ENCODE assay signal across 32 mouse cellular contexts in the genomic region with DNA sequence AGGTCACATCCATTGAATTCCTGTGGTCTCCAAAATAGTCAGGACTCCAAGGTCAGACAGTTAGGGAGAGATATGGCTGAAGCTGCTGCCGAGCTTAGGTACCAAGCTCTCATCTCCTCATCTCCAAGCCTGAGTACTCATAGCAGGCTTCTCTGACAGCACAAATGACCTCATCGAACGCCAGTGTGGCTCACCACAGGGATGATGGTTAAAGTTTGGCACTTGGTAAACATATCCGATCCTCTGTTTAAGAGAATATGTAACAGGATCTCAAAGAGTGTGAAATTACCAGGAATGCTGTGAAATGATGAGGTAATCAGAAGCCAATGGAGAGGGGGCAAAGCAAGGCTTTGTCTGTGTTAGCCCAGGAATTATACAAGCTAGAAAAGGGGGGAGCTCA. TPM values are rescaled to one million over a fixed set of nuclear protein-coding genes. Genes with fewer than 3 reads are reported as not detected.
DNase-seq lines count a peak whose midpoint lies in the region; ATAC-seq and TF ChIP-seq lines count a peak whose summit lies in the region.
"Had no signal": no experiment of that assay in that cellular context is flagged by ENCODE, and none has a peak within 500 bp of the region (broad histone marks: within the 10 kb centered on the region; RNA-seq: fewer than 3 reads in every experiment).

No protein-coding gene starts in this region.

- no peak overlapping the region for H3K27ac ChIP-seq in embryonic facial prominence, embryonic 14.5 days (replicated peaks; ENCODE audit: low read depth, low read length)
- no peak overlapping the region for H3K27ac ChIP-seq in embryonic facial prominence, embryonic 10.5 days (replicated peaks)
- no peak overlapping the region for H3K27ac ChIP-seq in limb, embryonic 14.5 days (replicated peaks; ENCODE audit: low read depth, low read length)
- no peak overlapping the region for H3K27ac ChIP-seq in limb, embryonic 10.5 days
- H3K27ac ChIP-seq: embryonic facial prominence, embryonic 15.5 days; gastrocnemius, adult 2 months; heart, adult 2 months; left cerebral cortex, adult 2 months; limb, embryonic 13.5 days; liver, embryonic 12.5 days; midbrain, embryonic 12.5 days had no signal

- H3K4me2 ChIP-seq in embryonic facial prominence, embryonic 14.5 days (ENCODE audit: low read depth, low read length), result no peak overlapping the region
- H3K4me2 ChIP-seq in limb, embryonic 14.5 days (replicated peaks; ENCODE audit: low read depth, low read length, severe bottlenecking), result no peak overlapping the region
- H3K4me2 ChIP-seq: embryonic facial prominence, embryonic 15.5 days; heart, embryonic 12.5 days; limb, embryonic 13.5 days; liver, embryonic 12.5 days; midbrain, embryonic 12.5 days had no signal

- 39% methylated on average over 4 of the region's 4 CpGs for WGBS in embryonic facial prominence, embryonic 14.5 days
- WGBS in embryonic facial prominence, embryonic 10.5 days, result 77% methylated on average over 4 of the region's 4 CpGs
- 61% methylated on average over 4 of the region's 4 CpGs for WGBS in limb, embryonic 14.5 days
- 79% methylated on average over 4 of the region's 4 CpGs for WGBS in limb, embryonic 10.5 days

- peak; percentile 55 for DNase-seq in embryonic facial prominence, embryonic 14.5 days (ENCODE audit: low spot score)
- DNase-seq in embryonic facial prominence, embryonic 10.5 days (ENCODE audit: low spot score), result no peak
- DNase-seq in limb, embryonic 14.5 days (ENCODE audit: low spot score), result peak; percentile 7
- no peak for DNase-seq in limb, embryonic 10.5 days (ENCODE audit: low spot score)
- peak; percentile 44 for DNase-seq in brain, adult 2 months (ENCODE audit: low read depth, low spot score)
- DNase-seq in thymus, postnatal 25 days, result no peak
- DNase-seq: adrenal gland, postnatal 36 days; gastrocnemius, adult 2 months; heart, adult 2 months; heart, postnatal 4 days; kidney, adult 11 months; kidney, postnatal 14 days; liver, postnatal 0 days; lung, postnatal 4 days; retina, postnatal 1 day; right cerebral cortex, postnatal 14 days; spleen, adult 18-20 months; thymus, adult 2 months; thymus, postnatal 4 days had no signal

- no peaks in the 10 kb centered on the region for H3K9me3 ChIP-seq in embryonic facial prominence, embryonic 14.5 days (ENCODE audit: control insufficient read depth, low read length)
- H3K9me3 ChIP-seq in embryonic facial prominence, embryonic 10.5 days, result no peaks in the 10 kb centered on the region
- no peaks in the 10 kb centered on the region for H3K9me3 ChIP-seq in limb, embryonic 14.5 days (ENCODE audit: control insufficient read depth, low read length)
- no peaks in the 10 kb centered on the region for H3K9me3 ChIP-seq in limb, embryonic 10.5 days (replicated peaks)
- H3K9me3 ChIP-seq: embryonic facial prominence, embryonic 15.5 days; heart, embryonic 12.5 days; hindbrain, embryonic 13.5 days; limb, embryonic 13.5 days; liver, embryonic 12.5 days; midbrain, embryonic 12.5 days had no signal

- 0 out of 2 replicates have a peak, but pooled peaks cover 16% of the 10 kb centered on the region for H3K4me1 ChIP-seq in embryonic facial prominence, embryonic 14.5 days (ENCODE audit: control insufficient read depth, insufficient read depth, low read length)
- H3K4me1 ChIP-seq in embryonic facial prominence, embryonic 10.5 days, result peaks cover 14% of the 10 kb centered on the region
- H3K4me1 ChIP-seq in limb, embryonic 14.5 days (ENCODE audit: control insufficient read depth, insufficient read depth, low read length), result peaks cover 16% of the 10 kb centered on the region; the same call in 1 of the 2 replicates
- peaks cover 14% of the 10 kb centered on the region for H3K4me1 ChIP-seq in limb, embryonic 10.5 days

- H3K36me3 ChIP-seq in embryonic facial prominence, embryonic 14.5 days (ENCODE audit: control insufficient read depth, insufficient read depth, low read length), result no peaks in the 10 kb centered on the region
- no peaks in the 10 kb centered on the region for H3K36me3 ChIP-seq in embryonic facial prominence, embryonic 10.5 days (replicated peaks)
- H3K36me3 ChIP-seq in limb, embryonic 14.5 days (ENCODE audit: control insufficient read depth, insufficient read depth, low read length), result no peaks in the 10 kb centered on the region
- H3K36me3 ChIP-seq in limb, embryonic 10.5 days, result no peaks in the 10 kb centered on the region
- H3K36me3 ChIP-seq: embryonic facial prominence, embryonic 15.5 days; heart, embryonic 12.5 days; hindbrain, embryonic 13.5 days; limb, embryonic 13.5 days; liver, embryonic 12.5 days; midbrain, embryonic 12.5 days had no signal

- H3K27me3 ChIP-seq in embryonic facial prominence, embryonic 14.5 days (replicated peaks; ENCODE audit: control insufficient read depth, insufficient read depth, low read length), result peaks cover 4% of the 10 kb centered on the region
- peaks cover 20% of the 10 kb centered on the region for H3K27me3 ChIP-seq in embryonic facial prominence, embryonic 10.5 days (replicated peaks; ENCODE audit: low read depth, poor library complexity, severe bottlenecking)
- no peaks in the 10 kb centered on the region for H3K27me3 ChIP-seq in limb, embryonic 14.5 days (ENCODE audit: control insufficient read depth, insufficient read depth, low read length)
- peaks cover 13% of the 10 kb centered on the region for H3K27me3 ChIP-seq in limb, embryonic 10.5 days (ENCODE audit: low read depth, poor library complexity, severe bottlenecking)
- H3K27me3 ChIP-seq: CH12.LX; embryonic facial prominence, embryonic 15.5 days; heart, embryonic 12.5 days; hindbrain, embryonic 13.5 days; limb, embryonic 13.5 days; midbrain, embryonic 12.5 days had no signal

- no peak overlapping the region for H3K9ac ChIP-seq in embryonic facial prominence, embryonic 14.5 days (ENCODE audit: low read depth, low read length)
- no peak overlapping the region for H3K9ac ChIP-seq in limb, embryonic 14.5 days (ENCODE audit: low read depth, low read length, severe bottlenecking)
- H3K9ac ChIP-seq: embryonic facial prominence, embryonic 15.5 days; heart, embryonic 12.5 days; hindbrain, embryonic 13.5 days; limb, embryonic 13.5 days; liver, embryonic 12.5 days; liver, postnatal 0 days; midbrain, embryonic 12.5 days had no signal

- TF ChIP-seq POLR2A in limb, embryonic 14.5 days (IDR thresholded peaks at IDR 0.05; ENCODE audit: borderline replicate concordance, extremely low read depth, insufficient read depth, insufficient read length), result no peak

- no peak for ATAC-seq in embryonic facial prominence, embryonic 14.5 days (ENCODE audit: low read depth)
- peak; percentile 43; the same call in 1 of the 2 replicates for ATAC-seq in limb, embryonic 14.5 days (ENCODE audit: low FRiP score, low read depth)
- no peak for ATAC-seq in monocyte, adult 5-6 weeks (replicated peaks; ENCODE audit: insufficient number of reproducible peaks, low FRiP score, low TSS enrichment, poor library complexity, severe bottlenecking)
- ATAC-seq: forebrain, embryonic 16.5 days; inflammation-experienced regulatory T-cells, adult 6 months; liver, embryonic 12.5 days; liver, postnatal 0 days; lung, postnatal 0 days had no signal

- H3K4me3 ChIP-seq in embryonic facial prominence, embryonic 14.5 days (ENCODE audit: low read depth, low read length), result no peak overlapping the region
- H3K4me3 ChIP-seq in embryonic facial prominence, embryonic 10.5 days, result no peak overlapping the region
- no peak overlapping the region for H3K4me3 ChIP-seq in limb, embryonic 14.5 days (replicated peaks; ENCODE audit: low read length)
- no peak overlapping the region for H3K4me3 ChIP-seq in limb, embryonic 10.5 days
- H3K4me3 ChIP-seq: embryonic facial prominence, embryonic 15.5 days; gastrocnemius, adult 2 months; heart, adult 2 months; heart, embryonic 12.5 days; hindbrain, embryonic 13.5 days; left cerebral cortex, adult 2 months; limb, embryonic 13.5 days; liver, embryonic 12.5 days; megakaryocyte, embryonic 14.5 days; midbrain, embryonic 12.5 days had no signal

RNA-seq across cellular contexts. Expression of a gene that starts 6.1 kb away (rescaled TPM):
- polyA plus RNA-seq in embryonic facial prominence, embryonic 14.5 days (2014; fragmentation: Nextera tagmentation; extraction: Ambion mirVana), result 101 and 104 TPM in 2 replicates
- polyA plus RNA-seq in embryonic facial prominence, embryonic 10.5 days (2016; fragmentation: Nextera tagmentation; extraction: Ambion mirVana), result 35.2 and 39.1 TPM in 2 replicates
- polyA plus RNA-seq in limb, embryonic 14.5 days (2012; rRNA removed), result 31.1 and 32.8 TPM in 2 replicates
- polyA plus RNA-seq in limb, embryonic 14.5 days (2014; fragmentation: Nextera tagmentation; extraction: Ambion mirVana), result 62.5 and 77.3 TPM in 2 replicates
- 17.5 and 27.9 TPM in 2 replicates for polyA plus RNA-seq in limb, embryonic 10.5 days (2016; fragmentation: Nextera tagmentation; extraction: Ambion mirVana)
- 0.19 TPM in 1 of 3 replicates, not detected in the others for total RNA-seq in monocyte, adult 5-6 weeks (2017)

Comparison
In these comparisons a context has a peak if more than half of its experiments do, and no peak if none do; other contexts are left out.
1. DNase-seq: peak in embryonic facial prominence, embryonic 14.5 days (single experiment), limb, embryonic 14.5 days (single experiment) and brain, adult 2 months (single experiment); none in embryonic facial prominence, embryonic 10.5 days (single experiment), limb, embryonic 10.5 days (single experiment) and thymus, postnatal 25 days (single experiment).